Mouse (Mus musculus): ENCODE data around the gene Bcar1.

- TF ChIP-seq ZC3H11A (IDR thresholded peaks at IDR 0.05; ENCODE audit: borderline replicate concordance, low read depth, low read length) = no peak
- no peak for TF ChIP-seq ZNF384 (IDR thresholded peaks at IDR 0.05; ENCODE audit: low read depth, low read length)
- TF ChIP-seq HCFC1 (IDR thresholded peaks at IDR 0.05; ENCODE audit: borderline replicate concordance, insufficient read depth, low read length) = peak; percentile 24; the same call in 1 of the 2 replicates
- no peak for TF ChIP-seq MAFK (IDR thresholded peaks at IDR 0.05; ENCODE audit: insufficient read depth, low read depth, low read length)
- TF ChIP-seq CHD2 (IDR thresholded peaks at IDR 0.05; ENCODE audit: low read depth, low read length) = no peak
These were observed 11.6 kb downstream of the Bcar1 start for GRCm38 (mm10) chr8:111732004-111732403.

All from ES-E14 (cell line).